Comparison of ENCODE assay signal across 8 mouse cellular contexts in genomic region chr10:81559627-81560539, GRCm38 (mm10). TPM values are rescaled to one million over a fixed set of nuclear protein-coding genes. Genes with fewer than 3 reads are reported as not detected.
DNase-seq lines count a peak whose midpoint lies in the region; ATAC-seq and TF ChIP-seq lines count a peak whose summit lies in the region.

No protein-coding gene starts in this region.

- no peak for TF ChIP-seq CTCF in small intestine, adult 2 months (IDR thresholded peaks at IDR 0.05; ENCODE audit: extremely low read depth, insufficient read length, insufficient replicate concordance, low read depth, low read length)

- WGBS in small intestine, adult 2 months = 2% methylated on average over 36 of the region's 36 CpGs

- H3K4me3 ChIP-seq in megakaryocyte, embryonic 14.5 days (replicated peaks) = peak overlapping the region; percentile 99
- peak overlapping the region; percentile 96 for H3K4me3 ChIP-seq in small intestine, adult 2 months (ENCODE audit: low read depth, low read length)

- no peaks in the 10 kb centered on the region for H3K9me3 ChIP-seq in megakaryocyte, embryonic 14.5 days

- ATAC-seq in frontal cortex, adult (ENCODE audit: low TSS enrichment) = peak; percentile 64

- TF ChIP-seq POLR2A in small intestine, adult 2 months (IDR thresholded peaks at IDR 0.05; ENCODE audit: low read depth, low read length) = peak; percentile 41

- peak overlapping the region; percentile 99 for H3K27ac ChIP-seq in small intestine, adult 2 months (ENCODE audit: insufficient read depth, low read depth, low read length)

- intact Hi-C loops in gastrocnemius, postnatal 36 days (cut with DNase I) = no loop called here
- intact Hi-C loops in left cerebral cortex, postnatal 36 days (cut with DNase I) = no loop called here

- DNase-seq in frontal cortex, postnatal 14 days (ENCODE audit: low spot score in 2 of 2) = no peak
- peak; percentile 64 to 78 for DNase-seq in cerebellum, postnatal 36 days
- DNase-seq in gastrocnemius, postnatal 36 days = peak; percentile 63 to 70
- peak; percentile 79 for DNase-seq in induced T-regulatory cell, adult 2 months (ENCODE audit: low read depth)
- DNase-seq in left cerebral cortex, postnatal 36 days (ENCODE audit: low spot score in 2 of 2) = peak; percentile 80 to 83

- H3K27me3 ChIP-seq in megakaryocyte, embryonic 14.5 days (replicated peaks) = no peaks in the 10 kb centered on the region
- no peaks in the 10 kb centered on the region for H3K27me3 ChIP-seq in small intestine, adult 2 months (ENCODE audit: control insufficient read depth, insufficient read depth, low read length)

- peaks cover 55% of the 10 kb centered on the region for H3K4me1 ChIP-seq in megakaryocyte, embryonic 14.5 days
- peaks cover 28% of the 10 kb centered on the region for H3K4me1 ChIP-seq in small intestine, adult 2 months (ENCODE audit: control insufficient read depth, insufficient read depth, insufficient read length, low read length)

- peaks cover 39% of the 10 kb centered on the region for H3K36me3 ChIP-seq in megakaryocyte, embryonic 14.5 days (replicated peaks; ENCODE audit: low read length)
- H3K36me3 ChIP-seq in small intestine, adult 2 months (ENCODE audit: control insufficient read depth, insufficient read depth, low read length) = peaks cover 30% of the 10 kb centered on the region

RNA-seq across cellular contexts. Expression of gene Aes, which starts 0.6 kb away (rescaled TPM):
- total RNA-seq in gastrocnemius, postnatal 36 days (2021) = 100 to 1,000 TPM; 847 to 848 TPM
- 100 to 1,000 TPM; 652 to 731 TPM for total RNA-seq in left cerebral cortex, postnatal 36 days (2021)
- polyA plus RNA-seq in megakaryocyte, embryonic 14.5 days (2012; ENCODE audit: insufficient read depth, low replicate concordance) = 2,412 and 5,687 TPM in 2 replicates
- 1,054 and 3,003 TPM in 2 replicates for polyA plus RNA-seq in small intestine, adult 2 months (2012; rRNA removed)

RNA-seq across cellular contexts. Expression of gene Tle2, which starts 14.5 kb away (rescaled TPM):
- total RNA-seq in gastrocnemius, postnatal 36 days (2021) = 1 to 10 TPM; 4.4 to 4.7 TPM
- 10 to 100 TPM; 23.7 to 37.6 TPM for total RNA-seq in left cerebral cortex, postnatal 36 days (2021)
- polyA plus RNA-seq in megakaryocyte, embryonic 14.5 days (2012; ENCODE audit: insufficient read depth, low replicate concordance) = 18.9 and 34.3 TPM in 2 replicates
- 17.8 and 20.4 TPM in 2 replicates for polyA plus RNA-seq in small intestine, adult 2 months (2012; rRNA removed)

RNA-seq across cellular contexts. Expression of gene Gna11, which starts 14.9 kb away (rescaled TPM):
- total RNA-seq in gastrocnemius, postnatal 36 days (2021) = 10 to 100 TPM; 23.6 TPM
- 100 to 1,000 TPM; 103 to 115 TPM for total RNA-seq in left cerebral cortex, postnatal 36 days (2021)
- 7.3 and 10.2 TPM in 2 replicates for polyA plus RNA-seq in megakaryocyte, embryonic 14.5 days (2012; ENCODE audit: insufficient read depth, low replicate concordance)
- polyA plus RNA-seq in small intestine, adult 2 months (2012; rRNA removed) = 318 and 828 TPM in 2 replicates

RNA-seq across cellular contexts. Expression of gene Gna15, which starts 35.9 kb away (rescaled TPM):
- under 1 TPM in 1 of 2 experiments, not detected in 1; 0.20 TPM for total RNA-seq in gastrocnemius, postnatal 36 days (2021)
- total RNA-seq in left cerebral cortex, postnatal 36 days (2021) = 1 to 10 TPM; 2.3 to 3.1 TPM
- polyA plus RNA-seq in megakaryocyte, embryonic 14.5 days (2012; ENCODE audit: insufficient read depth, low replicate concordance) = 31.7 and 48.4 TPM in 2 replicates
- 1.5 and 3.0 TPM in 2 replicates for polyA plus RNA-seq in small intestine, adult 2 months (2012; rRNA removed)

RNA-seq across cellular contexts. Expression of gene Tle6, which starts 41.0 kb away (rescaled TPM):
- 1 to 10 TPM; 4.2 to 4.9 TPM for total RNA-seq in gastrocnemius, postnatal 36 days (2021)
- 10 to 100 TPM in 1 of 2 experiments, 1 to 10 TPM in 1; 9.7 to 10.9 TPM for total RNA-seq in left cerebral cortex, postnatal 36 days (2021)
- polyA plus RNA-seq in megakaryocyte, embryonic 14.5 days (2012; ENCODE audit: insufficient read depth, low replicate concordance) = 69.5 and 166 TPM in 2 replicates
- 7.3 and 34.4 TPM in 2 replicates for polyA plus RNA-seq in small intestine, adult 2 months (2012; rRNA removed)

Comparison
In these comparisons a context has a peak if more than half of its experiments do, and no peak if none do; other contexts are left out.
1. DNase-seq: peak in cerebellum, postnatal 36 days (2 of 2), gastrocnemius, postnatal 36 days (2 of 2), induced T-regulatory cell, adult 2 months (single experiment) and left cerebral cortex, postnatal 36 days (2 of 2); none in frontal cortex, postnatal 14 days (0 of 2).
2. RNA of gene Tle2, which starts 14.5 kb away (total RNA-seq): 23.7 to 37.6 TPM in left cerebral cortex, postnatal 36 days; 4.4 to 4.7 TPM in gastrocnemius, postnatal 36 days; every median in the first group is over 4 times any median in the second.
3. RNA of gene Gna11, which starts 14.9 kb away (total RNA-seq): 103 to 115 TPM in left cerebral cortex, postnatal 36 days; 23.6 TPM in gastrocnemius, postnatal 36 days; every median in the first group is over 4 times any median in the second.